Mouse (Mus musculus) lung, postnatal 0 days (tissue): ENCODE results near the gene Slc16a3.

Source experiments
- CTCF ChIP-seq: IDR thresholded peaks from 2 replicates; pipeline ENCODE4 v1.5.1; 2016; ENCODE audit warnings: antibody characterized with exemption, mild to moderate bottlenecking
- EP300 ChIP-seq: IDR thresholded peaks from 2 replicates; pipeline ENCODE4 v1.6.1; 2016; ENCODE audit warnings: antibody characterized with exemption, mild to moderate bottlenecking, control low read depth

GRCm38 (mm10) chr11:120939712-120940341 is 8.5 kb upstream of the Slc16a3 start:
- TF ChIP-seq EP300, result no peak
- TF ChIP-seq CTCF, result no peak
